Mouse (Mus musculus) liver, embryonic 13.5 days (tissue): ENCODE measurements around the gene Homer1. TPM values are rescaled to one million over a fixed set of nuclear protein-coding genes. Genes with fewer than 3 reads are reported as not detected.
A peak's percentile ranks its signal among the peaks of the same experiment; 100 is the strongest.

ENCODE experiments used
- ATAC-seq: fragments of 200-750 bp; cut with Nextera tagmentation; 2 replicates; pipeline ENCODE4 v1.8.0; 2017; ENCODE audit warnings: low read depth, mild to moderate bottlenecking, moderate number of reproducible peaks, moderate library complexity
- DNase-seq: peaks from one replicate; pipeline ENCODE4 v3.0.0; 2022
- H3K27ac ChIP-seq: fragments of 300-500 bp; sonication (generic); 2 replicates; pipeline ENCODE4 v1.5.1; 2015; ENCODE audit warnings: moderate library complexity, mild to moderate bottlenecking, inconsistent platforms
- H3K27me3 ChIP-seq: fragments of 300-500 bp; sonication (generic); 2 replicates; pipeline ENCODE4 v1.6.1; 2015; ENCODE audit warnings: mild to moderate bottlenecking, inconsistent platforms
- H3K36me3 ChIP-seq: fragments of 300-500 bp; sonication (generic); 2 replicates; pipeline ENCODE4 v1.6.1; 2015; ENCODE audit warnings: mild to moderate bottlenecking, inconsistent platforms
- H3K4me1 ChIP-seq: fragments of 300-500 bp; sonication (generic); replicated peaks from 2 replicates; pipeline ENCODE4 v1.6.1; 2015; ENCODE audit warnings: inconsistent platforms
- H3K4me2 ChIP-seq: fragments of 300-500 bp; sonication (generic); 2 replicates; pipeline ENCODE4 v1.6.1; 2015; ENCODE audit warnings: inconsistent platforms, mild to moderate bottlenecking, moderate library complexity
- H3K4me3 ChIP-seq: fragments of 300-500 bp; sonication (generic); replicated peaks from 2 replicates; pipeline ENCODE4 v1.5.1; 2015; ENCODE audit warnings: mild to moderate bottlenecking, inconsistent platforms
- H3K9ac ChIP-seq: fragments of 300-500 bp; sonication (generic); 2 replicates; pipeline ENCODE4 v1.6.1; 2015; ENCODE audit warnings: mild to moderate bottlenecking, inconsistent platforms
- H3K9me3 ChIP-seq: fragments of 300-500 bp; sonication (generic); replicated peaks from 2 replicates; pipeline ENCODE4 v1.6.1; 2016; ENCODE audit warnings: inconsistent platforms
- whole genome bisulfite sequencing: fragments of 180-500 bp; shearing (Covaris S2); methylation state at CpG from one replicate; pipeline ENCODE4 v1.1.7; 2015; ENCODE audit not compliant: insufficient replicate concordance; 5-methylcytosine and 5-hydroxymethylcytosine counted together
- polyA plus RNA-seq: library from polyadenylated mRNA; unstranded; fragments of >200 nt; fragmentation: Nextera tagmentation; extraction: Ambion mirVana; gene quantifications from 2 replicates; pipeline ENCODE4 v1.2.1, GENCODE M21; 2015

Gene Homer1
- polyA plus RNA-seq, 1 experiment from 2014 or later: 2.3 TPM

GRCm38 (mm10) chr13:93378493-93378892 is 79.1 kb downstream of the Homer1 start:
- Histone ChIP-seq H3K9me3 (no peaks in the 10 kb centered on the region), H3K27me3 (no peaks in the 10 kb centered on the region), H3K4me3 (no peak overlapping the region), H3K9ac (no peak overlapping the region), H3K27ac (peak overlapping the region; percentile 70), H3K4me2 (no peak overlapping the region), H3K36me3 (0 out of 2 replicates have a peak, but pooled peaks cover 3% of the 10 kb centered on the region), H3K4me1 (peaks cover 59% of the 10 kb centered on the region)
- ATAC-seq (no peak), DNase-seq (no peak)
- 59% methylated on average over 1 of the region's 1 CpGs for WGBS

GRCm38 (mm10) chr13:93380399-93381063 is 81.1 kb downstream of the Homer1 start:
- 40% methylated on average over 8 of the region's 8 CpGs for WGBS
- H3K27ac ChIP-seq: peak overlapping the region; percentile 93
- peak overlapping the region; percentile 66 for H3K9ac ChIP-seq
- H3K4me1 ChIP-seq: peaks cover 77% of the 10 kb centered on the region
- no peaks in the 10 kb centered on the region for H3K9me3 ChIP-seq
- H3K36me3 ChIP-seq: no peaks in the 10 kb centered on the region
- peak; percentile 43 for DNase-seq
- ATAC-seq: peak; percentile 75
- H3K27me3 ChIP-seq: no peaks in the 10 kb centered on the region
- no peak overlapping the region for H3K4me3 ChIP-seq
- H3K4me2 ChIP-seq: peak overlapping the region; percentile 39

- Histone ChIP-seq H3K9ac (peak overlapping the region; percentile 66), H3K4me1 (peaks cover 80% of the 10 kb centered on the region), H3K36me3 (no peaks in the 10 kb centered on the region), H3K4me2 (peak overlapping the region; percentile 52), H3K9me3 (no peaks in the 10 kb centered on the region), H3K4me3 (no peak overlapping the region), H3K27me3 (no peaks in the 10 kb centered on the region), H3K27ac (peak overlapping the region; percentile 93)
- DNase-seq (peak; percentile 72), ATAC-seq (peak; percentile 91)
- 5% methylated on average over 1 of the region's 1 CpGs for WGBS
These were observed 81.9 kb downstream of the Homer1 start for GRCm38 (mm10) chr13:93381301-93381700.

DNA sequence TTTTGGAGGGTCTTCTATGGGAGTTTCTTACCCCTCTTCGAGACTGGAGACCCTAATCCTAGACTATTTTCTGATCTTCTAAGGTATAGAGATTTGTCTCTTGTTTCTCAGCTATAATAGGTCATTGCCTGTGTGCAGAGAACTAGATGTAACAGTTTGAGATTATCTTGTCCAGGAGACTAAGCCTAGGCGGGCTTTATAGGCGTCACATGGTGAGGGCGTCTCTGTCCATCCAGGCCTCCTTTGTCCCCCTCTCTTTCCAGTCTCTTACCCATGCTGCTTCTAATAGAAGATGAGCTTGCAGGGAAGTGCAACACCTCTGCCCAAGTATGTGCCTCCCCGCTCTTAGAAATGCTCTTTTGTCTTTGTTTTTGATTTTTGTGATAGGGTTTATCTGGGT is 83.7 kb downstream of the Homer1 start:
- peak; percentile 25; the same call in 1 of the 2 replicates for ATAC-seq

GRCm38 (mm10) chr13:93383620-93384019 is 84.2 kb downstream of the Homer1 start:
- Histone ChIP-seq H3K9ac (peak overlapping the region; percentile 31; the same call in 1 of the 2 replicates), H3K4me3 (no peak overlapping the region), H3K27ac (peak overlapping the region; percentile 93), H3K27me3 (no peaks in the 10 kb centered on the region), H3K4me1 (peaks cover 79% of the 10 kb centered on the region), H3K36me3 (no peaks in the 10 kb centered on the region), H3K4me2 (no peak overlapping the region), H3K9me3 (no peaks in the 10 kb centered on the region)
- ATAC-seq (no peak), DNase-seq (no peak)
- 80% methylated on average over 2 of the region's 2 CpGs for WGBS

More for the DNA sequence above, 83.7 kb downstream of the Homer1 start:
- H3K9me3 ChIP-seq: no peaks in the 10 kb centered on the region
- H3K27me3 ChIP-seq: no peaks in the 10 kb centered on the region
- H3K9ac ChIP-seq: peak overlapping the region; percentile 40
- H3K27ac ChIP-seq: peak overlapping the region; percentile 93
- no peak overlapping the region for H3K4me2 ChIP-seq
- H3K4me1 ChIP-seq: peaks cover 83% of the 10 kb centered on the region
- 40% methylated on average over 5 of the region's 5 CpGs for WGBS
- no peak for DNase-seq
- no peak overlapping the region for H3K4me3 ChIP-seq
- H3K36me3 ChIP-seq: no peaks in the 10 kb centered on the region

GRCm38 (mm10) chr13:93384481-93384880 is 85.0 kb downstream of the Homer1 start:
- no peak overlapping the region for H3K4me3 ChIP-seq
- peaks cover 76% of the 10 kb centered on the region for H3K4me1 ChIP-seq
- H3K9ac ChIP-seq: no peak overlapping the region; the same call in 1 of the 2 replicates
- ATAC-seq (no peak), DNase-seq (no peak)
- H3K36me3 ChIP-seq: no peaks in the 10 kb centered on the region
- H3K27me3 ChIP-seq: no peaks in the 10 kb centered on the region
- WGBS: 61% methylated on average over 1 of the region's 1 CpGs
- no peak overlapping the region for H3K4me2 ChIP-seq
- no peaks in the 10 kb centered on the region for H3K9me3 ChIP-seq
- peak overlapping the region; percentile 93 for H3K27ac ChIP-seq

DNA sequence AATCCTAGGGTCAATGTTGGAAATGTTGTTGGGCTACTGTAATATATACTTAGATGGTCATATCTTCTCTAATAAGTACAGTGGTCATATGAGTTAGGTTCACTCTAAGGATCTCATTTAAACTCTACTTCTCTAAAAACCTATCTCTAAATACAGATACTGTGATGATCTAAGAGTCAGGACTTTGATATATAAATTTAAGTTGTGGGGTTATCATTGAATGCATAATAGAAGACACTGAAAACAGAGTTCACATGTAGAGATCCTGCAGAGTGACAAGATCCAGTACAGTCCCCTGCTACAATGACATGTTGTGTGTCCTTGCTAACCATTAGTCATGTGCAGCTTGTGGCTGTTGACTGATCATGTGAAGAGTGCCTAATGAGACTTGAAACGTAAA is 85.7 kb downstream of the Homer1 start:
- 66% methylated on average over 1 of the region's 1 CpGs for WGBS
- H3K9ac ChIP-seq: no peak overlapping the region
- H3K9me3 ChIP-seq: no peaks in the 10 kb centered on the region
- ATAC-seq (no peak), DNase-seq (no peak)
- H3K4me1 ChIP-seq: peaks cover 77% of the 10 kb centered on the region
- no peaks in the 10 kb centered on the region for H3K27me3 ChIP-seq
- peak overlapping the region; percentile 93; the same call in 1 of the 2 replicates for H3K27ac ChIP-seq
- no peaks in the 10 kb centered on the region for H3K36me3 ChIP-seq
- no peak overlapping the region for H3K4me3 ChIP-seq
- H3K4me2 ChIP-seq: no peak overlapping the region

DNA sequence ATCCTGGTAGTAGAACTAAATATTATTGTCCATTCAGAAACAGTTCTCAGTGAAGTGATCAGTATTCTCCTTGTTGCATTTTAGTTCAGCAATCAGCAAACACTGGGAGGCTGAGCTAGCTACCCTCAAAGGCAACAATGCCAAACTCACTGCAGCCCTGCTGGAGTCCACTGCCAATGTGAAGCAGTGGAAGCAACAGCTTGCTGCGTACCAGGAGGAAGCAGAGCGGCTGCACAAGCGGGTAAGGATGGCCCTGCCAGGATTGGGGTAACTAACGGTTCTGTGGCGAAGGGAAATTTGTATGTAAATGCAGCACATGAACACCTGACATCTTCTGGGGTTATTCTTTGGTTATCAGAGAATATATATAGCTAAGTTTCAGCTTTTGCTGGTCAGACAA is 88.0 kb downstream of the Homer1 start:
- Histone ChIP-seq H3K4me3 (no peak overlapping the region), H3K9me3 (no peaks in the 10 kb centered on the region), H3K4me2 (no peak overlapping the region), H3K27ac (peak overlapping the region; percentile 97), H3K36me3 (no peaks in the 10 kb centered on the region), H3K4me1 (peaks cover 66% of the 10 kb centered on the region), H3K9ac (peak overlapping the region; percentile 57), H3K27me3 (no peaks in the 10 kb centered on the region)
- no peak for ATAC-seq
- WGBS: 84% methylated on average over 5 of the region's 5 CpGs
- no peak for DNase-seq

GRCm38 (mm10) chr13:93388594-93389241 is 89.3 kb downstream of the Homer1 start:
- DNase-seq (peak; percentile 64), ATAC-seq (peak; percentile 99)
- Histone ChIP-seq H3K4me2 (peak overlapping the region; percentile 58), H3K36me3 (no peaks in the 10 kb centered on the region), H3K27me3 (no peaks in the 10 kb centered on the region), H3K27ac (peak overlapping the region; percentile 97), H3K9me3 (no peaks in the 10 kb centered on the region), H3K4me3 (no peak overlapping the region; the same call in 1 of the 2 replicates), H3K4me1 (peaks cover 58% of the 10 kb centered on the region), H3K9ac (peak overlapping the region; percentile 61)
- 21% methylated on average over 7 of the region's 7 CpGs for WGBS

DNA sequence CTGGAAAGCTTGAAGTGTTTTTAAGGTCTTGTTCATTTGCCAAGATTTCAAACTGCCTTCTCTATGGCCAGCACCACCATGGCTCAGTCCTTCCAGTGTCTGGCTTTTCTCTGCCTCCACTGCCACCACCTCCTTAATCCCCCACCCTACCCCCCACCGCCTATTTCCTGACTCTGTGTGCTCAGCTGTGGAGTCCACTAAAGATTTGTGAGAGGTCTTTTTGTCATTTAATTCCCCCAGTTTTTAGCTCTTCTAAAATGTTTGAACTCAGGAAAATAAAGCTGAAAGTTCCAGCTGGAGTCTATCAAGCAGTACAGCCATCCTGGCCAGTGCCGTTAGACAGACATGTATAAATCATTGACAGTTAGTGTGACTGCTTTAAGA is 89.8 kb downstream of the Homer1 start:
- H3K27ac ChIP-seq: peak overlapping the region; percentile 97
- peak overlapping the region; percentile 61 for H3K9ac ChIP-seq
- DNase-seq (no peak), ATAC-seq (no peak)
- no peaks in the 10 kb centered on the region for H3K27me3 ChIP-seq
- H3K4me1 ChIP-seq: peaks cover 56% of the 10 kb centered on the region
- H3K9me3 ChIP-seq: no peaks in the 10 kb centered on the region
- H3K4me3 ChIP-seq: no peak overlapping the region
- 34% methylated on average over 2 of the region's 2 CpGs for WGBS
- H3K36me3 ChIP-seq: no peaks in the 10 kb centered on the region
- H3K4me2 ChIP-seq: peak overlapping the region; percentile 58

DNA sequence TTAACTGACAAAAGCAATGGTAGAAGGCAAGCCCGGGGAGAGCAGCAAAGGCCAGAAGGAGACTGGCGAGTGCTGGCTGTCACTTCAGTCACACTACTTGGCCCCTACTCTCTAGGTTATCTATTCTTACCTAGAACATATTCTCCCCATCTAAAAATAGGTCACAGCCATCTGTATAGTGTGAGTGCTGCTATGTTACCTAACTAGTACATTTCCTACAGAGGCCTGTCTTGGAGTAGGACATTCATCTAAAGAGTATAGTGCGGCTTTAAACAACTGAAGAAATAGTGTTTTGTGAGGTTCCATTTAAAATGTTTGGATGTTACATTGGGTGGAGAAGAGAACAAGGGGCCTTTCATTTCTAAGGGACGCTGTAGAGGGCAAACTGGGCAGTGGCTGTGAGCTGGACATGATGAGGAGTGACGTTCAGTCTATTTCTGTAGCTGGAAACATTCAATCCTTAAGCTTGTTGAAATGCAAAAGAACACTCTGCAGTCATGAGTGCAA is 100.3 kb downstream of the Homer1 start:
- Histone ChIP-seq H3K9ac (no peak overlapping the region), H3K4me3 (no peak overlapping the region), H3K4me2 (no peak overlapping the region), H3K36me3 (peaks cover 23% of the 10 kb centered on the region), H3K4me1 (peaks cover 6% of the 10 kb centered on the region), H3K27me3 (no peaks in the 10 kb centered on the region), H3K9me3 (0 out of 2 replicates have a peak, but pooled peaks cover 3% of the 10 kb centered on the region), H3K27ac (peak overlapping the region; percentile 54; the same call in 1 of the 2 replicates)
- WGBS: 78% methylated on average over 5 of the region's 5 CpGs
- DNase-seq (no peak), ATAC-seq (peak; percentile 74)
